ENCODE assay signal across 8 mouse cellular contexts in genomic region chr2:153740500-153741436, GRCm38 (mm10). TPM values are rescaled to one million over a fixed set of nuclear protein-coding genes. Genes with fewer than 3 reads are reported as not detected.
DNase-seq lines count a peak whose midpoint lies in the region; ATAC-seq and TF ChIP-seq lines count a peak whose summit lies in the region.

Mapre1 (plus strand) TSS chr2:153741274.

- no peak for TF ChIP-seq CTCF in heart, adult 2 months (IDR thresholded peaks at IDR 0.05)

- no peaks in the 10 kb centered on the region for H3K27me3 ChIP-seq in embryonic facial prominence, embryonic 14.5 days (replicated peaks; ENCODE audit: control insufficient read depth, insufficient read depth, low read length)
- H3K27me3 ChIP-seq in heart, adult 2 months (ENCODE audit: control insufficient read depth, insufficient read depth, low read length): no peaks in the 10 kb centered on the region
- no peaks in the 10 kb centered on the region for H3K27me3 ChIP-seq in limb, embryonic 13.5 days
- H3K27me3 ChIP-seq in midbrain, embryonic 16.5 days (ENCODE audit: control insufficient read depth, insufficient read depth, low read depth, low read length): no peaks in the 10 kb centered on the region

- intact Hi-C loops in heart, adult 2 months (cut with DNase I): no loop called here

- peaks cover 15% of the 10 kb centered on the region for H3K4me1 ChIP-seq in embryonic facial prominence, embryonic 14.5 days (ENCODE audit: control insufficient read depth, insufficient read depth, low read length)
- H3K4me1 ChIP-seq in heart, adult 2 months (ENCODE audit: control insufficient read depth, insufficient read depth, low read length): peaks cover 4% of the 10 kb centered on the region
- peaks cover 34% of the 10 kb centered on the region for H3K4me1 ChIP-seq in limb, embryonic 13.5 days
- H3K4me1 ChIP-seq in midbrain, embryonic 16.5 days (ENCODE audit: control insufficient read depth, insufficient read depth, low read length): peaks cover 30% of the 10 kb centered on the region

- TF ChIP-seq POLR2A in heart, adult 2 months (IDR thresholded peaks at IDR 0.05; ENCODE audit: insufficient read depth, low read depth, low read length): peak; percentile 58

- DNase-seq in 3T3-L1 (ENCODE audit: low read depth, low spot score): peak; percentile 99
- peak; percentile 99 for DNase-seq in adrenal gland, postnatal 4 days (ENCODE audit: low spot score in 2 of 2)
- peak; percentile 100 for DNase-seq in embryonic facial prominence, embryonic 14.5 days (ENCODE audit: low spot score)
- peak; percentile 99 to 100 for DNase-seq in heart, adult 2 months
- DNase-seq in kidney, adult 8-10 months: peak; percentile 99
- peak; percentile 99 to 100 for DNase-seq in spleen, postnatal 10 days (ENCODE audit: low spot score in 2 of 2)

- no peaks in the 10 kb centered on the region for H3K36me3 ChIP-seq in embryonic facial prominence, embryonic 14.5 days (ENCODE audit: control insufficient read depth, insufficient read depth, low read length)
- peaks cover 11% of the 10 kb centered on the region for H3K36me3 ChIP-seq in heart, adult 2 months (ENCODE audit: control insufficient read depth, insufficient read depth, low read length)
- no peaks in the 10 kb centered on the region for H3K36me3 ChIP-seq in limb, embryonic 13.5 days
- no peaks in the 10 kb centered on the region for H3K36me3 ChIP-seq in midbrain, embryonic 16.5 days (ENCODE audit: control insufficient read depth, insufficient read depth, low read length)

- ATAC-seq in embryonic facial prominence, embryonic 14.5 days (ENCODE audit: low read depth): peak; percentile 97
- peak; percentile 97 for ATAC-seq in limb, embryonic 13.5 days (ENCODE audit: low FRiP score, low read depth)
- ATAC-seq in midbrain, embryonic 16.5 days: peak; percentile 96

- H3K4me3 ChIP-seq in embryonic facial prominence, embryonic 14.5 days (ENCODE audit: low read depth, low read length): peak within 1 kb of the TSS; percentile 91
- peak within 1 kb of the TSS; percentile 73 for H3K4me3 ChIP-seq in heart, adult 2 months
- H3K4me3 ChIP-seq in limb, embryonic 13.5 days: peak within 1 kb of the TSS; percentile 82
- peak within 1 kb of the TSS; percentile 53 for H3K4me3 ChIP-seq in midbrain, embryonic 16.5 days (ENCODE audit: low read depth, low read length)

- H3K79me2 ChIP-seq in heart, adult 2 months (replicated peaks; ENCODE audit: control insufficient read depth, insufficient read depth, low read length): peaks cover 10% of the 10 kb centered on the region

- H3K4me2 ChIP-seq in embryonic facial prominence, embryonic 14.5 days (ENCODE audit: low read depth, low read length): peak within 1 kb of the TSS; percentile 72
- peak within 1 kb of the TSS; percentile 84 for H3K4me2 ChIP-seq in limb, embryonic 13.5 days (replicated peaks)
- peak within 1 kb of the TSS; percentile 94 for H3K4me2 ChIP-seq in midbrain, embryonic 16.5 days (ENCODE audit: low read length)

- TF ChIP-seq EP300 in heart, adult 2 months (IDR thresholded peaks at IDR 0.05; ENCODE audit: insufficient read depth, low read depth, low read length): no peak

- 15% methylated on average over 37 of the region's 58 CpGs for WGBS in embryonic facial prominence, embryonic 14.5 days
- WGBS in heart, adult 2 months: 11% methylated on average over 58 of the region's 58 CpGs
- WGBS in limb, embryonic 13.5 days: 10% methylated on average over 58 of the region's 58 CpGs
- 10% methylated on average over 57 of the region's 58 CpGs for WGBS in midbrain, embryonic 16.5 days

- no peaks in the 10 kb centered on the region for H3K9me3 ChIP-seq in embryonic facial prominence, embryonic 14.5 days (ENCODE audit: control insufficient read depth, low read length)
- H3K9me3 ChIP-seq in limb, embryonic 13.5 days: no peaks in the 10 kb centered on the region
- no peaks in the 10 kb centered on the region for H3K9me3 ChIP-seq in midbrain, embryonic 16.5 days (replicated peaks; ENCODE audit: control insufficient read depth, low read length, poor library complexity, severe bottlenecking)

- H3K9ac ChIP-seq in embryonic facial prominence, embryonic 14.5 days (ENCODE audit: low read depth, low read length): peak within 1 kb of the TSS; percentile 96
- H3K9ac ChIP-seq in heart, adult 2 months (ENCODE audit: low read depth, low read length): peak within 1 kb of the TSS; percentile 94
- peak within 1 kb of the TSS; percentile 86 for H3K9ac ChIP-seq in limb, embryonic 13.5 days
- peak within 1 kb of the TSS; percentile 91 for H3K9ac ChIP-seq in midbrain, embryonic 16.5 days (ENCODE audit: low read depth, low read length)

- H3K27ac ChIP-seq in embryonic facial prominence, embryonic 14.5 days (replicated peaks; ENCODE audit: low read depth, low read length): peak within 1 kb of the TSS; percentile 94
- peak within 1 kb of the TSS; percentile 98 for H3K27ac ChIP-seq in heart, adult 2 months
- peak within 1 kb of the TSS; percentile 86 for H3K27ac ChIP-seq in limb, embryonic 13.5 days
- H3K27ac ChIP-seq in midbrain, embryonic 16.5 days (ENCODE audit: low read length): peak within 1 kb of the TSS; percentile 96

RNA-seq across cellular contexts. Expression of gene Mapre1, which starts in this region (rescaled TPM):
- 100 to 1,000 TPM; 132 to 148 TPM for total RNA-seq in adrenal gland, postnatal 4 days (2021)
- 228 and 238 TPM in 2 replicates for polyA plus RNA-seq in embryonic facial prominence, embryonic 14.5 days (2014; fragmentation: Nextera tagmentation; extraction: Ambion mirVana)
- 10 to 100 TPM; 49.6 to 50.4 TPM for total RNA-seq in heart, adult 2 months (2021)
- polyA plus RNA-seq in heart, adult 2 months (2012; rRNA removed): 7.0 and 14.7 TPM in 2 replicates
- 224 and 228 TPM in 2 replicates for polyA plus RNA-seq in limb, embryonic 13.5 days (2015; fragmentation: Nextera tagmentation; extraction: Ambion mirVana)
- 411 and 428 TPM in 2 replicates for polyA plus RNA-seq in midbrain, embryonic 16.5 days (2015; fragmentation: Nextera tagmentation; extraction: Ambion mirVana)

Comparison
In these comparisons a context has a peak if more than half of its experiments do, and no peak if none do; other contexts are left out.
1. Peak in every context shown above with its lines: DNase-seq, ATAC-seq, H3K4me3 ChIP-seq and H3K27ac ChIP-seq.
2. RNA of gene Mapre1 (polyA plus RNA-seq): 411 to 428 TPM in midbrain, embryonic 16.5 days, 228 to 238 TPM in embryonic facial prominence, embryonic 14.5 days and 224 to 228 TPM in limb, embryonic 13.5 days; 7.0 to 14.7 TPM in heart, adult 2 months; every median in the first group is over 10 times any median in the second.